Mouse (Mus musculus): ENCODE measurements around the gene Epb41l3.

The Epb41l3 gene

DNA sequence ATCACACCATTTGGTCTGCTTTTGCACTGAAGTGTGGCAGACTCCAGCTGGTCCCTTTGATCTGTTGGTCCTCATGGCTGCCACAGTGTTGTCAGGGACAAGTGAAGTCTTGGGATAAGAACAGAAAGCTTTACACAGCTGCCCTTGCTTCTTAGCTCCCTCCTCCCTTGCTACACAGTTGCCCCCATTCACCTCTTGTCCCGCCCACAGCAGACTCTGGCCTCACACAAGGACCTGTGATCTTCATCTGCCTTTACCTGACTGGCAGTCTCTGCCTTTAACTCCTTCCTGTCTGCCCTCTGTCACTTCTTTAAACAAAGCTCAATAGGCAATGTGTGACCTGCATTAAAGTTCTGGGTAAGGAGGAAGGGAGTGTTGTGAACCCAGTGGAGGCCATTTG, 123.3 kb downstream of the Epb41l3 start:
- no peak for TF ChIP-seq GATA4 (IDR thresholded peaks at IDR 0.05; ENCODE audit: insufficient replicate concordance, low read length)

DNA sequence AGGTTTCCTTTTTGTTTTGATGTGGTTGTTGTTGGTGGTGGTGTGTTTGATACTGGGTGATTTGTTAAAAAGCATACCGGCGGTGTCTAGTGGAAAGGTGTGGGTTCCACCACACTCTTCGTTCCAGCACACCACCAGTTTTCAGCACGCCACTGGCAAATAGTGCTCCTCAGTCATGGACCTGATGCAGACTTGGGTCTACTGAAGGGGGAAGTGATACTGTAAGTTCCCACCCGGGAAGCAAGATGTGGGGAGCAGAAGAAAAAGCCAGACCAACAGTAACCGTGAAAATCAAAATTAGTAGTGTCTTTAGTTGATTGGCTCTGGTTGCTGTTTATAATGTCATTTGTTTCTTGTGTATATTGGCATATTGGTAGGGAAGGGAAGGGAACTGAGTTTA, 124.3 kb downstream of the Epb41l3 start:
- TF ChIP-seq GATA4 (IDR thresholded peaks at IDR 0.05; ENCODE audit: insufficient replicate concordance, low read length): no peak

- no peak for TF ChIP-seq GATA4 (IDR thresholded peaks at IDR 0.05; ENCODE audit: insufficient replicate concordance, low read length)
Measured at GRCm38 (mm10) chr17:69200936-69201335, 125.5 kb downstream of the Epb41l3 start.

GRCm38 (mm10) chr17:69205282-69205999, 130.0 kb downstream of the Epb41l3 start:
- no peak for TF ChIP-seq GATA4 (IDR thresholded peaks at IDR 0.05; ENCODE audit: insufficient replicate concordance, low read length)

GRCm38 (mm10) chr17:69207562-69208312, 132.3 kb downstream of the Epb41l3 start:
- TF ChIP-seq GATA4 (IDR thresholded peaks at IDR 0.05; ENCODE audit: insufficient replicate concordance, low read length): no peak

DNA sequence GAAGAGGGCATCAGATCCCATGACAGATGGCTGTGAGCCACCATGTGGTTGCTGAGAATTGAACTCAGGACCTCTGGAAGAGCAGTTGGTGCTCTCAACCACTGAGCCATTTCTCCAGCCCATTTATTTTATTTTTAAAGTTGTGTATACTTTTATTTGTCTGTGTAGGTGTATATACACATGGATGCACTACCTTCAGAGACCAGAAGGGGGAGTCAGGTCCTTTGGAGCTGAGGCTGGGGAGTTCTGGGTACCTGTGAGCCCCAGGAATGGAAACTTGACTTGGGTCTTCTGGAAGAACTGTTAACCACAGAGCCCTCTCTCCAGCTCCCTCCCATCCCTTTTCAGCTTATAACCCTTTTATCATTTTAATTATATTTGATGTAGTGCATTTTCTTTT, 135.6 kb downstream of the Epb41l3 start:
- no peak for TF ChIP-seq GATA4 (IDR thresholded peaks at IDR 0.05; ENCODE audit: insufficient replicate concordance, low read length)

DNA sequence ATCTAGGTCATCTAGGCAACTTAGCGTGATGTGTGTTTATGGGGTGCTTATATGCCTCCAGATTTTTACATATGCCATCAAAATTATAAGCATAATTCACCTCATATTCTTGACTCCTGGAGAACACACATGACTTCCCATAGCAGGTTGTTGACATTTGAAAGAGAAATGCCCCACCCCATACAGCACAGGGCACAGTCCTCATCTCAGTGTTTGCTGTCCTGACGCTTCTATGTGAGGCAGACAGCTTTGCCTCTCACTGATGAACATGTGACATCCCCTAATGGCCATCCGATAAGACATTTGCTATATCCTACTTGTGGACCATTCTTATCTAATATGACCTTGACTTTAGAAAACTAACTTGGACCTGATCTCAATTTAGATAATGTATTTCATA, 140.6 kb downstream of the Epb41l3 start:
- TF ChIP-seq GATA4 (IDR thresholded peaks at IDR 0.05; ENCODE audit: insufficient replicate concordance, low read length): no peak

DNA sequence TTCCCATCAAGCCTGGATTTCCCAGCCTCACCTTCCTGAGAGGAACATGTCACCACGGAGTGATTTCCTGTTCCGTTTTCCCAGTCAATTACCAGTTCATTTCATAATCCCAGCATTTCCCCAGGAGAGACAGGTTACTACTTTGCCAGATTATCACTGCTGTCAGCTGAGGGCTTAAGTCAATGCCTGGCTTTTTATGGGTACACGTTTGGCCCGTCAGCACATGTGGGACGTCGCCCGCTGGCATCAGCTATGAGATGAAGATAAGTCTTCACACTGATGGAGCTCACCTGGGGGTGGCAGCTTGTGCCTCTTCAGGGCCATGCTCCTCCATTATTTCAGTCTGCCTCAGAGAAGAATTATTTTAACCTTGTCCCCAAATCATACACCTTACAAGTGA, 145.4 kb downstream of the Epb41l3 start:
- TF ChIP-seq GATA4 (IDR thresholded peaks at IDR 0.05; ENCODE audit: insufficient replicate concordance, low read length): no peak

DNA sequence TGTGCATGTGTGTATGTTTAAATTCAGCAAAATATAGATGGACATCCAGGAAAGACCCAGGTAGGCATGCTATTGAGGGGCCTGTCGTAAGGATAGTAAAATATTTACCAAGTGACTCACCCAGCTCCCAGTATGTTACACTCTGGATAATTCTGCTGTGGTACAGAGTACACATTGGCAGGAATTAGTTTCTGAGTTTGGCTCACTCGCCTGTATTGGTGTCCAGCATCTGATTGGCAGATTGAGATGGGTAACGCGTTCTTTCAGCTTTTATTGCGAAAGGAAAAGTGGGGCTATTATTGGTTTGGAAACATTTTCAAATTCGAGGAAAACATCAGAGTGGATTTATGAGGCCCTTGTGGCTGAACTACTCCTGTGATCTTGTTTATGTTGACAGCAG, 145.9 kb downstream of the Epb41l3 start:
- TF ChIP-seq GATA4 (IDR thresholded peaks at IDR 0.05; ENCODE audit: insufficient replicate concordance, low read length): no peak

DNA sequence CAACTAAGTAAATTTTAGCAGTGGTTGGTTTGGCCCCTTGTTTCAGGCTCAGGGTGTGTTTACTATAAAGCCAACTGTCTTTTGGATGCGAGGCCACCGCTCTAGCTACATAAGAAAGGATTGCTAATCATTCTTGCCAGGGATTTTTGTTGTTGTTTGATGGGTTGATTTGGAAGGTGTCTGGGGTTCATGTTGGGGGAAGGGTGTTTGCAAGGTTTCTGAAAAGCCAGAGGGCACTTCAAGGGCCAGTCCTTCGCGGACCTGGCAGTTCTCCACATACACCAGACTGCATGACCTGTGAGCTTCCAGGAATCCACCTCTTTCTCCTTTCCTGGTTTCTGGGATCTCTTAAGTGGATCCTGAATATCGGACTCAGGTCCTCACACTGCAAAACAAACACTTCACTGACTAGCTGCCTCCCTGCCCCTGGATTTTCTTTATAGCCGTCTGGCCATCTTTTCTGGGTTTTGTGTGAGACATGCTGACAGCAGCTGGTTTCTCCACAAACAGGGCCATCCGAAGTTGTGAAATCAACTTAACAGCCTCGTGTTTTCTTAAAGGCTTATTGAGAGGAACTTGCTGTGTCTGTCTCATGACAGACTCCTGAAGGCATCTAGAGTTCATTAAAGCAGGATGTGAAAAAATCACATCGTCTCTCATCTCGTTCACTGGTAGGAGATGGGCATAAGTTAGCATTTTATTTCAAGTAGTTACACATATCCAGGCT, 146.6 kb downstream of the Epb41l3 start:
- no peak for TF ChIP-seq GATA4 (IDR thresholded peaks at IDR 0.05; ENCODE audit: insufficient replicate concordance, low read length)

DNA sequence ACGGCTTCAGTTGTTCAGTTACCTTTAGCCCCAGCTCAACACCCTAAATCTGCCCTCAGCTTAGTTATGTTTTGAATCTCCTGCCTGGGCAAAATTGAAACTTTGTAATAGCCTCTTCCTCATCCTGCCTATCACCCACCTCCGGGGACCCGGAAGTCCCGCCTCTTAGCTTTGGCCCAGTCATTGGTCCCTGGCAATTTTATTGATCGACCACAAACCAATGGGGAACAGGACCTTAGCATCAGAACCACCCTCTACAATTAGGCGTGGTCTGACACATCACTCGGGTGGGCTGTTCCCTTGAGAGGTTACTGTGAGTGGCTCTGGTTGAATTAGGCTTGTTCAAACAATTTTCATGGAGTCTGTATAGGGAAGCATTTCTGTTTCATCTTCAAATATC, 150.5 kb downstream of the Epb41l3 start:
- no peak for TF ChIP-seq GATA4 (IDR thresholded peaks at IDR 0.05; ENCODE audit: insufficient replicate concordance, low read length)

- TF ChIP-seq GATA4 (IDR thresholded peaks at IDR 0.05; ENCODE audit: insufficient replicate concordance, low read length): no peak
Measured at GRCm38 (mm10) chr17:69227426-69228014, 152.0 kb downstream of the Epb41l3 start.

GRCm38 (mm10) chr17:69229451-69229850, 154.0 kb downstream of the Epb41l3 start:
- no peak for TF ChIP-seq GATA4 (IDR thresholded peaks at IDR 0.05; ENCODE audit: insufficient replicate concordance, low read length)

GRCm38 (mm10) chr17:69230131-69230621, 154.7 kb downstream of the Epb41l3 start:
- no peak for TF ChIP-seq GATA4 (IDR thresholded peaks at IDR 0.05; ENCODE audit: insufficient replicate concordance, low read length)

DNA sequence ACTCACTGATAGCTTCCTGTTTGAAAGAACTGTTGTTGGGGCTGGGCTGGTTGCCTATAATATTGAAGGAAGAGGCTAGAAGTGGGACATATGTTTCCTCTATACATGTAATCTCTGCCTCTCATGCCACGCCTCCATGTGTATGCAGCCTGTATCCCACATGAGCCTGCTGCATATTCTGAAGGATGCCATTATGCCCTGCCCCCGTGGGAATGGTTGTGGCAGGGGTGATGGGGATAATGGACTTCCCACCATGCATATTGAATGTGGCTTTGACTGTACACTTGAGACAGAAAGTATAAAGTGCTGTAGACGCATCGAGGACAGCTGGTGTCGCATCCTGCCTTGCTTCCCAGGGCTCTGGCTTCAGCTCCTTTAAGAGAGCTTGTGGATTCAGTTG, 155.9 kb downstream of the Epb41l3 start:
- no peak for TF ChIP-seq GATA4 (IDR thresholded peaks at IDR 0.05; ENCODE audit: insufficient replicate concordance, low read length)

Measured in liver, adult (tissue).